ENCODE assay signal across 7 mouse cellular contexts in the genomic region with DNA sequence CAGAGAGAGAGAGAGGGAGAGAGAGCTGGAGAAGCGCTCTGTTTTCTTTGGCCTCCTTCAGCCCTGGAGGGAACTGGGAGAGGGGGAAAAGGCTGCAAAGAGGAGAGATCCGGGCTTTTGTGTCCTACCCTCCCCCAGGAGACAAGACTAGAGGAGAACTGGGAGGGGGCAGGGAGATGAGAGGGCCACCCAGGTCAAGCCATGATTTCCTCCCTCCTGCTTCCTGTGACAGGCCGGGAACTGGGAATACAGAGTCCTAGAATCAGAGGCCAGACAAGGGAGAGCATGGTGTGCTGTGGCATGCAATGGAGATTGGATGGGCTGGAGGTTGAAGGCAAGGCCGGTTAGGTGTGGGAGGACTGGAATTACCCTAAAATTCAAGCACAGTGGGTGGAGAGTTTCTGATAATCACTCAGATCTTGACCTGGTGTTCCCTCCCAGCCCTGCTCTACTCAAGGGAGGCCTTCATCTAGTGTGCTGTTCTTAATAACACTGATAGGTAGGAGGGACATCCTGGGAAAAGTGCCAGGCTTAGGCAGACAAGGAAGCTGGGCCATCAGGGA. TPM values are rescaled to one million over a fixed set of nuclear protein-coding genes. Genes with fewer than 3 reads are reported as not detected.
DNase-seq lines count a peak whose midpoint lies in the region; ATAC-seq lines count a peak whose summit lies in the region.

No protein-coding gene starts in this region.

- no peak overlapping the region for H3K4me3 ChIP-seq in heart, embryonic 10.5 days
- no peak overlapping the region for H3K4me3 ChIP-seq in kidney, embryonic 16.5 days (ENCODE audit: low read length)

- H3K4me2 ChIP-seq in kidney, embryonic 16.5 days (replicated peaks; ENCODE audit: low read depth, low read length): 0 out of 2 replicates have a peak overlapping the region, but pooled peaks have one; percentile 12

- no peaks in the 10 kb centered on the region for H3K36me3 ChIP-seq in heart, embryonic 10.5 days
- no peaks in the 10 kb centered on the region for H3K36me3 ChIP-seq in kidney, embryonic 16.5 days (ENCODE audit: insufficient read depth, low read length)

- WGBS in heart, embryonic 10.5 days: 26% methylated on average over 4 of the region's 4 CpGs
- 9% methylated on average over 4 of the region's 4 CpGs for WGBS in kidney, embryonic 16.5 days

- peak overlapping the region; percentile 77 for H3K27ac ChIP-seq in heart, embryonic 10.5 days
- H3K27ac ChIP-seq in kidney, embryonic 16.5 days (ENCODE audit: low read length): peak overlapping the region; percentile 93

- H3K27me3 ChIP-seq in heart, embryonic 10.5 days (ENCODE audit: insufficient read depth, poor library complexity, severe bottlenecking): no peaks in the 10 kb centered on the region
- H3K27me3 ChIP-seq in kidney, embryonic 16.5 days (ENCODE audit: insufficient read depth, low read length): no peaks in the 10 kb centered on the region

- H3K9me3 ChIP-seq in heart, embryonic 10.5 days: no peaks in the 10 kb centered on the region
- H3K9me3 ChIP-seq in kidney, embryonic 16.5 days (ENCODE audit: low read length): no peaks in the 10 kb centered on the region

- intact Hi-C loops in left cerebral cortex, postnatal 36 days (cut with DNase I): no loop called here

- H3K9ac ChIP-seq in kidney, embryonic 16.5 days (replicated peaks; ENCODE audit: low read length): peak overlapping the region; percentile 39; the same call in 1 of the 2 replicates

- DNase-seq in ovary, adult 18-20 months (ENCODE audit: low spot score): peak; percentile 76
- DNase-seq in ovary, postnatal 10 days (ENCODE audit: low spot score): no peak
- DNase-seq in heart, embryonic 10.5 days (ENCODE audit: low spot score): peak; percentile 79
- DNase-seq in testis, postnatal 10 days (ENCODE audit: low spot score): peak; percentile 76
- DNase-seq in left cerebral cortex, postnatal 36 days (ENCODE audit: low spot score in 2 of 2): no peak

- peaks cover 67% of the 10 kb centered on the region for H3K4me1 ChIP-seq in heart, embryonic 10.5 days
- peaks cover 56% of the 10 kb centered on the region for H3K4me1 ChIP-seq in kidney, embryonic 16.5 days (ENCODE audit: insufficient read depth, low read length)

- ATAC-seq in kidney, embryonic 16.5 days (ENCODE audit: low FRiP score, low TSS enrichment): peak; percentile 88
- ATAC-seq in megakaryocyte-erythroid progenitor cell, adult 5-6 weeks (replicated peaks; ENCODE audit: low FRiP score, low TSS enrichment, poor library complexity, severe bottlenecking): no peak

RNA-seq across cellular contexts. Expression of gene Pkdcc, which starts 17.6 kb away (rescaled TPM):
- 13.8 and 27.4 TPM in 2 replicates for polyA plus RNA-seq in heart, embryonic 10.5 days (2016; fragmentation: Nextera tagmentation; extraction: Ambion mirVana)
- 29.9 and 31.6 TPM in 2 replicates for polyA plus RNA-seq in kidney, embryonic 16.5 days (2015; fragmentation: Nextera tagmentation; extraction: Ambion mirVana)
- not detected in 2 replicates for total RNA-seq in megakaryocyte-erythroid progenitor cell, adult 5-6 weeks (2014; fragmentation: Nextera tagmentation)
- not detected in 2 replicates for total RNA-seq in megakaryocyte-erythroid progenitor cell, adult 5-6 weeks (2017)
- total RNA-seq in left cerebral cortex, postnatal 36 days (2021): 10 to 100 TPM; 11.7 to 15.7 TPM

Comparison
In these comparisons a context has a peak if more than half of its experiments do, and no peak if none do; other contexts are left out.
1. DNase-seq: peak in ovary, adult 18-20 months (single experiment), heart, embryonic 10.5 days (single experiment) and testis, postnatal 10 days (single experiment); none in ovary, postnatal 10 days (single experiment) and left cerebral cortex, postnatal 36 days (0 of 2).
2. RNA of gene Pkdcc, which starts 17.6 kb away (total RNA-seq): 11.7 to 15.7 TPM in left cerebral cortex, postnatal 36 days; not detected in megakaryocyte-erythroid progenitor cell, adult 5-6 weeks; every median in the first group is over 10 times any median in the second.